Mouse (Mus musculus): ENCODE data around the gene Gpr84.

Gpr84 gene

GRCm38 (mm10) chr15:103310365-103310910 is at the start of gene Gpr84:
TSS of gene Gpr84 (minus strand) at chr15:103310612.
- no peak for DNase-seq (ENCODE audit: low spot score)

- DNase-seq (ENCODE audit: low spot score), result no peak
Measured at GRCm38 (mm10) chr15:103359869-103360602, 49.6 kb upstream of the Gpr84 start.

GRCm38 (mm10) chr15:103359122-103359510 is 48.7 kb upstream of the Gpr84 start:
- no peak for DNase-seq (ENCODE audit: low spot score)

GRCm38 (mm10) chr15:103358278-103359121 is 48.1 kb upstream of the Gpr84 start:
- DNase-seq (ENCODE audit: low spot score), result no peak

- no peak for DNase-seq (ENCODE audit: low spot score)
Measured at GRCm38 (mm10) chr15:103357817-103358216, 47.4 kb upstream of the Gpr84 start.

- no peak for DNase-seq (ENCODE audit: low spot score)
Measured at GRCm38 (mm10) chr15:103356130-103356529, 45.7 kb upstream of the Gpr84 start.

GRCm38 (mm10) chr15:103355420-103355819 is 45.0 kb upstream of the Gpr84 start:
- DNase-seq (ENCODE audit: low spot score), result no peak

- DNase-seq (ENCODE audit: low spot score), result no peak
Measured at GRCm38 (mm10) chr15:103354690-103355089, 44.3 kb upstream of the Gpr84 start.

GRCm38 (mm10) chr15:103353511-103354256 is 43.3 kb upstream of the Gpr84 start:
- DNase-seq (ENCODE audit: low spot score), result no peak

GRCm38 (mm10) chr15:103352856-103353255 is 42.4 kb upstream of the Gpr84 start:
- DNase-seq (ENCODE audit: low spot score), result peak; percentile 82

- DNase-seq (ENCODE audit: low spot score), result peak; percentile 86
Measured at GRCm38 (mm10) chr15:103347275-103347684, 36.9 kb upstream of the Gpr84 start.

- no peak for DNase-seq (ENCODE audit: low spot score)
Measured at GRCm38 (mm10) chr15:103345789-103346188, 35.4 kb upstream of the Gpr84 start.

- no peak for DNase-seq (ENCODE audit: low spot score)
Measured at GRCm38 (mm10) chr15:103343556-103343955, 33.1 kb upstream of the Gpr84 start.

- no peak for DNase-seq (ENCODE audit: low spot score)
Measured at GRCm38 (mm10) chr15:103343008-103343407, 32.6 kb upstream of the Gpr84 start.

GRCm38 (mm10) chr15:103342415-103342814 is 32.0 kb upstream of the Gpr84 start:
- peak; percentile 88 for DNase-seq (ENCODE audit: low spot score)

- DNase-seq (ENCODE audit: low spot score), result no peak
Measured at GRCm38 (mm10) chr15:103341547-103341946, 31.1 kb upstream of the Gpr84 start.

- DNase-seq (ENCODE audit: low spot score), result no peak
Measured at GRCm38 (mm10) chr15:103340786-103341185, 30.4 kb upstream of the Gpr84 start.

- no peak for DNase-seq (ENCODE audit: low spot score)
Measured at GRCm38 (mm10) chr15:103339961-103340337, 29.5 kb upstream of the Gpr84 start, which contains the start of gene Zfp385a. TSS of gene Zfp385a (minus strand) at chr15:103340093.

GRCm38 (mm10) chr15:103339166-103339960 is 29.0 kb upstream of the Gpr84 start:
- DNase-seq (ENCODE audit: low spot score), result no peak

GRCm38 (mm10) chr15:103338829-103339165 is 28.4 kb upstream of the Gpr84 start:
- no peak for DNase-seq (ENCODE audit: low spot score)

- DNase-seq (ENCODE audit: low spot score), result no peak
Measured at GRCm38 (mm10) chr15:103336996-103337667, 26.7 kb upstream of the Gpr84 start.

Measured in embryo, embryonic 10 days (tissue).